22 mouse cellular contexts compared by ENCODE assay signal in genomic region chrX:99416160-99416858, GRCm38 (mm10). TPM values are rescaled to one million over a fixed set of nuclear protein-coding genes. Genes with fewer than 3 reads are reported as not detected.
DNase-seq lines count a peak whose midpoint lies in the region; ATAC-seq and TF ChIP-seq lines count a peak whose summit lies in the region.
"Had no signal": no experiment of that assay in that cellular context is flagged by ENCODE, and none has a peak within 500 bp of the region (broad histone marks: within the 10 kb centered on the region; RNA-seq: fewer than 3 reads in every experiment).

No protein-coding gene starts in this region.

- ATAC-seq in kidney, embryonic 15.5 days (replicated peaks; ENCODE audit: low FRiP score), result no peak
- peak; percentile 9 for ATAC-seq in Patski
- ATAC-seq in megakaryocyte-erythroid progenitor cell, adult 5-6 weeks (replicated peaks; ENCODE audit: low FRiP score, low TSS enrichment, poor library complexity, severe bottlenecking), result peak; percentile 87
- ATAC-seq: forebrain, embryonic 13.5 days had no signal

- H3K27ac ChIP-seq in kidney, embryonic 15.5 days, result 0 out of 2 replicates have a peak overlapping the region, but pooled peaks have one; percentile 13
- H3K27ac ChIP-seq: forebrain, embryonic 13.5 days; hindbrain, embryonic 12.5 days; left cerebral cortex, adult 2 months; limb, embryonic 15.5 days; lung, embryonic 15.5 days; stomach, postnatal 0 days had no signal

- H3K4me1 ChIP-seq in kidney, embryonic 15.5 days, result peaks cover 10% of the 10 kb centered on the region
- H3K4me1 ChIP-seq: hindbrain, embryonic 12.5 days had no signal

- no peak for DNase-seq in kidney, postnatal 10 days
- no peak for DNase-seq in Patski (ENCODE audit: low read depth, low spot score)
- peak; percentile 72 for DNase-seq in fibroblast of lung, adult 2 months (ENCODE audit: low read depth)
- no peak for DNase-seq in urinary bladder, postnatal 25 days (ENCODE audit: low spot score)
- DNase-seq in right cerebral cortex, adult 18-20 months, result no peak
- DNase-seq: adrenal gland, postnatal 14 days; cerebellum, adult 9-10 months; heart, postnatal 14 days; kidney, adult 11 months; layer of hippocampus, adult 9-11 months; lung, postnatal 36 days; thymus, adult 2 months had no signal

- H3K36me3 ChIP-seq in kidney, embryonic 15.5 days, result no peaks in the 10 kb centered on the region
- H3K36me3 ChIP-seq: heart, embryonic 12.5 days; hindbrain, embryonic 12.5 days; limb, embryonic 15.5 days; lung, embryonic 15.5 days had no signal

- H3K4me2 ChIP-seq in kidney, embryonic 15.5 days, result no peak overlapping the region
- H3K4me2 ChIP-seq: forebrain, embryonic 13.5 days; heart, embryonic 12.5 days; hindbrain, embryonic 12.5 days; limb, embryonic 15.5 days; lung, embryonic 15.5 days; midbrain, embryonic 11.5 days had no signal

- H3K4me3 ChIP-seq in kidney, embryonic 15.5 days (replicated peaks), result no peak overlapping the region
- H3K4me3 ChIP-seq: forebrain, embryonic 13.5 days; heart, embryonic 12.5 days; hindbrain, embryonic 12.5 days; left cerebral cortex, adult 2 months; limb, embryonic 15.5 days; lung, embryonic 15.5 days had no signal

- peaks cover 75% of the 10 kb centered on the region for H3K27me3 ChIP-seq in kidney, embryonic 15.5 days
- peaks cover under 1% of the 10 kb centered on the region for H3K27me3 ChIP-seq in Patski

- WGBS in kidney, embryonic 15.5 days, result 61% methylated on average over 3 of the region's 3 CpGs

- CTCF ChIA-PET in Patski (lab: Charles Lee), result interaction anchor here (1.2 kb wide), 1 partner anchor 106 kb away, joined by 3 read pairs; no protein-coding TSS in a partner anchor

- in situ Hi-C loops in Patski (cut with MboI; ENCODE audit: low pct_unique_long_range_greater_than_20kb), result loop anchor here (25.0 kb wide), 1 partner anchor 279 kb away; the partner anchor contains the start of gene Efnb1

- POLR2A ChIA-PET in Patski (lab: Charles Lee), result interaction anchor here (1.1 kb wide), 1 partner anchor 279 kb away, joined by 7 read pairs; no protein-coding TSS in a partner anchor

- TF ChIP-seq CTCF in Patski (IDR thresholded peaks at IDR 0.05), result no peak

- H3K9ac ChIP-seq in kidney, embryonic 15.5 days, result no peak overlapping the region
- H3K9ac ChIP-seq: forebrain, embryonic 13.5 days; heart, embryonic 12.5 days; hindbrain, embryonic 12.5 days; limb, embryonic 15.5 days; lung, embryonic 15.5 days had no signal

- H3K9me3 ChIP-seq in kidney, embryonic 15.5 days (replicated peaks), result no peaks in the 10 kb centered on the region
- H3K9me3 ChIP-seq: forebrain, embryonic 13.5 days; heart, embryonic 12.5 days; hindbrain, embryonic 12.5 days; limb, embryonic 15.5 days; lung, embryonic 15.5 days had no signal

RNA-seq across cellular contexts. Expression of gene Pja1, which starts 54.8 kb away (rescaled TPM):
- polyA plus RNA-seq in kidney, embryonic 15.5 days (2015; fragmentation: Nextera tagmentation; extraction: Ambion mirVana), result 188 and 195 TPM in 2 replicates
- polyA plus RNA-seq in Patski (2021), result 90.7 TPM
- 34.2 and 43.7 TPM in 2 replicates for total RNA-seq in megakaryocyte-erythroid progenitor cell, adult 5-6 weeks (2014; fragmentation: Nextera tagmentation)
- total RNA-seq in megakaryocyte-erythroid progenitor cell, adult 5-6 weeks (2017), result 54.1 and 61.3 TPM in 2 replicates
